Mouse (Mus musculus): ENCODE measurements around the gene Ciao2a. TPM values are rescaled to one million over a fixed set of nuclear protein-coding genes. Genes with fewer than 3 reads are reported as not detected.

Gene Ciao2a
- polyA plus RNA-seq, 1 experiment, result 133 TPM

- no peaks in the 10 kb centered on the region for H3K4me1 ChIP-seq (ENCODE audit: control insufficient read depth, insufficient read depth, low read length)
- TF ChIP-seq POLR2A (IDR thresholded peaks at IDR 0.05; ENCODE audit: borderline replicate concordance, low read depth, low read length), result no peak
- TF ChIP-seq CTCF (IDR thresholded peaks at IDR 0.05; ENCODE audit: low read depth, low read length), result no peak
- H3K4me3 ChIP-seq (ENCODE audit: insufficient read depth, low read length), result no peak overlapping the region
- H3K27ac ChIP-seq (ENCODE audit: insufficient read depth, low read depth, low read length), result no peak overlapping the region
These were observed 47.0 kb downstream of the Ciao2a start for GRCm38 (mm10) chr9:66173316-66173855.

GRCm38 (mm10) chr9:66174985-66175384 is 48.6 kb downstream of the Ciao2a start:
- no peak overlapping the region for H3K4me3 ChIP-seq (ENCODE audit: insufficient read depth, low read length)
- no peak overlapping the region for H3K27ac ChIP-seq (ENCODE audit: insufficient read depth, low read depth, low read length)
- no peaks in the 10 kb centered on the region for H3K4me1 ChIP-seq (ENCODE audit: control insufficient read depth, insufficient read depth, low read length)
- TF ChIP-seq CTCF (IDR thresholded peaks at IDR 0.05; ENCODE audit: low read depth, low read length), result no peak
- no peak for TF ChIP-seq POLR2A (IDR thresholded peaks at IDR 0.05; ENCODE audit: borderline replicate concordance, low read depth, low read length)

DNA sequence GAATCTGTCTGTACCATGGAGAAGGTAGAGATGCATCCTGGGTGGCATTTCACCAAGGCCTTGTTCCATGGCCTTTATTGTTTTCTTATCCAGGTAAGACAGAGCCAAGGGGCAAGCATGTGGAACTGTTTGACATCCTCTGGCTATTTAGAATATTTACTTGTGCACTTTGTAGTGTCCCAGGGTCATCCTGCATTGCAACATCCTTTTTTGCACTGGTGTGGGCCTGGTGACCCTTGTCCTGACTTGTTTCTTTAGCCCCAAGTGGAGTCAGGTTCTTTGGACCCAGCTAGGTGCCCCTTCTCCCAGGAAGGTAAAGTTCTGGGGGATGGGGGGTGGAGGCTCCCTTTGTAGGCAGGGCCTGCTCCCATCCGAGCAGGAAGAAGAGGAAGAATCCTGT is 51.6 kb downstream of the Ciao2a start:
- Histone ChIP-seq H3K4me3 (ENCODE audit: insufficient read depth, low read length) (no peak overlapping the region), H3K4me1 (ENCODE audit: control insufficient read depth, insufficient read depth, low read length) (no peaks in the 10 kb centered on the region), H3K27ac (ENCODE audit: insufficient read depth, low read depth, low read length) (no peak overlapping the region)
- no peak for TF ChIP-seq POLR2A (IDR thresholded peaks at IDR 0.05; ENCODE audit: borderline replicate concordance, low read depth, low read length)
- TF ChIP-seq CTCF (IDR thresholded peaks at IDR 0.05; ENCODE audit: low read depth, low read length), result no peak

DNA sequence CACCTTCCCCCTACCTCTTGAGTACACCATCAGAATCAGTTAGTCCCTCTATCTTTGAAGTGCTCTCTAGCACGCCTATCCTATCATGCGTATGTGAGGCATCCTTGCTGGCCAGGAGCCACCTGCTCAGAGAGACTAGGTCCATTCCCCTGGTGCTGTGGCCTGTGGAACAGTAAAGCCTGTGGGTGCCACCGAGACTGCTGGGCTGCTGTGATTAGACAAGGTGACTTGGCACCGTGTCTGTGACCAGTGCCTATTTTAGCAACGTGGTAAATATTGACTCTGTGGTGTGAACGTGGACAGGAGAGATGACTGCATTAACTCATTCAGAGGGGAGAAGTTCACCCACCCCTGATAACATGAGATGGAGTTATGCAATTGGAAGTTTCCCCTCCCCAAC is 53.4 kb downstream of the Ciao2a start:
- TF ChIP-seq CTCF (IDR thresholded peaks at IDR 0.05; ENCODE audit: low read depth, low read length), result no peak
- TF ChIP-seq POLR2A (IDR thresholded peaks at IDR 0.05; ENCODE audit: borderline replicate concordance, low read depth, low read length), result no peak
- H3K4me1 ChIP-seq (ENCODE audit: control insufficient read depth, insufficient read depth, low read length), result no peaks in the 10 kb centered on the region
- no peak overlapping the region for H3K27ac ChIP-seq (ENCODE audit: insufficient read depth, low read depth, low read length)

DNA sequence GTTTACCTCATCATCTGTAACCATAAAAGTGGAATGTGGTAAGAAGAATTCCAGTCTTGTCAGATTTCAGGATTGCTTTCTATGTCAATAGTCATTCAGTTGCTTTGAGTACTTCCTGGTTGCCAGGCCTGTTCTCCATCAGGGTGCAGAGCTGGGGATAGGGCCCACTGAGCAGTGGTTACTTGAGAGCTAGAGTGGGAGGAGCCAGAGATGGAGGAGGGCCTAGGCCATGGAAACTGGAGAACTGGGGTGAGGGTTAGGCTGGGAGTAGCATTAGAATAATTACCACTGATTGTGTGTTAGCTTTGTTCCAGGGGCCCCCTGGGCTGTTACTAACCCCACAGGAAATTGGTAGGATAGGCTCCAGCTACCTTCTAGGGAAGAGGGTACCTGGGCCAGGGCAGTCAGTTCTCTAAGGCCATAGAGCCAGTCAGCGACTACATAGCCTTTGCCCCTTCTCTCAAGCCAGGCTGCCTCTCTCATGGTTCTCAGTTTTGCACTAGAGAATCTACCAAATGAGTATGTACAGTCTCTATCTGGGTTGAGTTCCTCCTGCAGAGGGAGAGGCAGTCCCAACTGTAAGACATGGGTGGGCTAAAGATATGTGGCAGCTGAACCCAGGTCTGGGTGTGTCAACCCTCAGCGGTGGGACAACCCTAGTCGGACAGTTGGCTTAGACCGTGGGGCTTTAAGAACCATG is 54.9 kb downstream of the Ciao2a start:
- Histone ChIP-seq H3K27ac (ENCODE audit: insufficient read depth, low read depth, low read length) (no peak overlapping the region), H3K4me3 (ENCODE audit: insufficient read depth, low read length) (no peak overlapping the region), H3K4me1 (ENCODE audit: control insufficient read depth, insufficient read depth, low read length) (no peaks in the 10 kb centered on the region)
- TF ChIP-seq POLR2A (IDR thresholded peaks at IDR 0.05; ENCODE audit: borderline replicate concordance, low read depth, low read length), result no peak
- TF ChIP-seq CTCF (IDR thresholded peaks at IDR 0.05; ENCODE audit: low read depth, low read length), result no peak

More for the DNA sequence above, 53.4 kb downstream of the Ciao2a start:
- no peak overlapping the region for H3K4me3 ChIP-seq (ENCODE audit: insufficient read depth, low read length)

DNA sequence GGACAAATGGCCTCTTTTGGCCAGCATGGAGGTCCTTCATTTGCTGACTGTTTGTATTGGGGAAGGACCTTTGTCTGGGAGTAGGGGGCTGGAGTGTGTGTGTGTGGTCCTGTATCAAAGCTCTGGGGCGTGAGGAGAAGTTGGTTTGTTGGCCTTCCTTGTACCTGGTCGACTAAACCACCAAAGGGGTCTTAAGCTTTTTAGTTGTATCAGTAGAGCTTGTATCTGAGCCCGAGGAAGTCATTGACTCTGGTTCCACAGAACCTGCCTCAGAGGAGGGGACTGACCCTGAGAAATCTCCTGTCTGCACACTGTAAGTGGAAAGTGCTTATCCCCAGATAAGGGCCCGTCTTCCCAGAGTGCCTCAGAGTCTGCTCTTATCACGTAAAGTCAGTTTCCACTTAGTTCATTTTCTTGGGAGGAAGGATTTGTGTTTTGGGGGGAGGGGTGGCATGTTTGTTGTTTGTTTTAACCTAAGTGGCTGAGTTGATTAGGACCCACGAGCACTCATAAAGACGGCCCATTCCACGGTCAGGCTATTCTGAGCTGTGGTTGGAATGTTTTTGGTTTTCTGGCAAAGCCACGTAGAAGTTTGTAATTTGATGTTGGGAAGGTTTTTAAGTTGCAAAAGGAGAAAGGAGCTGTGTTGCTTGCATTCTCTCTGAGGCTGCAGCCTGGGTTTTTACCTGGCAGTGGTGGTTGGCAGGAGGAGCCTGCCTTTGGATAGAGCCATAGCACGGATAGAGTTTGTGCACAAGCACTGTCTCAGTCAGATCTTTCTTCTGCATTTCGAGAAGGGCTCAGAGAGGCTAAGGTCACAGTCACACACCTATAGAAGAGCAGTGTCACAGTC is 55.6 kb downstream of the Ciao2a start:
- Histone ChIP-seq H3K4me3 (ENCODE audit: insufficient read depth, low read length) (no peak overlapping the region), H3K27ac (ENCODE audit: insufficient read depth, low read depth, low read length) (no peak overlapping the region), H3K4me1 (ENCODE audit: control insufficient read depth, insufficient read depth, low read length) (no peaks in the 10 kb centered on the region)
- TF ChIP-seq CTCF (IDR thresholded peaks at IDR 0.05; ENCODE audit: low read depth, low read length) (no peak), POLR2A (IDR thresholded peaks at IDR 0.05; ENCODE audit: borderline replicate concordance, low read depth, low read length) (no peak)

DNA sequence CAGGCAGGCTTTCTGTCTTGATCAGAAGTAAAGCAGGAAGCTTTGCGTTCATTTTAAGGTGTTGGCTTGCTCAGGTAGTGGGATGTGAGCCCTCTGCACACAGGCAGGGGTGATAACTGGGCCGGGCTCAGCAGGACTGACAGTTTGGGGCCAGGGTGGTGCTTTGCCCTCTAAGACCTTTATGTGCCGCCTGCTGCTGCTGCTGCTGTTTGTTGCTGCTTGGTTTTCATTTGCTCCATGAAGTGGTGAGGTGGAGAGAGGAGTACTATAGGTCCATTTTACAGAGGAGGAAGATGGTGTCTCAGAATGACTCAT is 56.2 kb downstream of the Ciao2a start:
- no peak overlapping the region for H3K4me3 ChIP-seq (ENCODE audit: insufficient read depth, low read length)
- no peaks in the 10 kb centered on the region for H3K4me1 ChIP-seq (ENCODE audit: control insufficient read depth, insufficient read depth, low read length)
- no peak for TF ChIP-seq CTCF (IDR thresholded peaks at IDR 0.05; ENCODE audit: low read depth, low read length)
- no peak for TF ChIP-seq POLR2A (IDR thresholded peaks at IDR 0.05; ENCODE audit: borderline replicate concordance, low read depth, low read length)
- H3K27ac ChIP-seq (ENCODE audit: insufficient read depth, low read depth, low read length), result no peak overlapping the region

DNA sequence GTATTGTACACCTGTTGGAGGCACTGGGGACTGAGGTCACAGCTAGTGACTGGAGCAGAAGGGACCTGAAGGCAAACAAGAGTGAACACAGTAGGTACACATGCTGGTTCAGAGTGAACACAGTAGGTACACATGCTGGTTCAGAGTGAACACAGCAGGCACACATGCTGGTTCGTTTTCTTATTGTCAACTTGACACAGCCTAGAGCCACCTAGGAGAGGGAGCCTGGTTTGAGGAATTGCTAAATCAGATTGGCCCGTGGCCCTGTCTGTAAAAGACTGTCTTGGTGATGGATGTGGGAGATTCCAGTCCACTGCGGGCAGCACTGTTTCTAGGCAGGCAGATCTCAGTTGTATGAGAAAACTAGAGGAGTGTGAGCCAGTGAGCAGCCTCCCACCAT is 56.6 kb downstream of the Ciao2a start:
- H3K4me3 ChIP-seq (ENCODE audit: insufficient read depth, low read length), result no peak overlapping the region
- no peak overlapping the region for H3K27ac ChIP-seq (ENCODE audit: insufficient read depth, low read depth, low read length)
- TF ChIP-seq POLR2A (IDR thresholded peaks at IDR 0.05; ENCODE audit: borderline replicate concordance, low read depth, low read length), result no peak
- TF ChIP-seq CTCF (IDR thresholded peaks at IDR 0.05; ENCODE audit: low read depth, low read length), result no peak
- H3K4me1 ChIP-seq (ENCODE audit: control insufficient read depth, insufficient read depth, low read length), result no peaks in the 10 kb centered on the region

DNA sequence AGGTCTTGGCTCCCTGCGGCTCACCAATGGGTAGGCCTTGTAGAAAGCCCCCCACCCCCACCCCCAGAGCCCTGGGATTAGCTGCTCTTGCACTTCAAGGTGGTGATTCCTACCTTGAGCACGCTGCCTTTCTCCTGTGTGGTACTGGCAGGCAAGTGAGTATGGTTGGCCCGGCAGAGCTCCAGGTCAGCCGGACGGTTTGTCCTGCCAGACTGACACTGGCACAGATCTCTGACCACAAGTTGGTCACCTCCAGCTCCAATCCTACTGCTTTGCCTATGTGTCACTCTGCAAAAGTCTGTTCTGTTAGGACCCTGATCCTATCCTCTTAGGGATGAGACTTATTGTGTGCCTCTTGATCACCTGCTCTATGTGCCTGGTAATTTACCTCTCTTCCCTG is 58.2 kb downstream of the Ciao2a start:
- H3K4me1 ChIP-seq (ENCODE audit: control insufficient read depth, insufficient read depth, low read length), result no peaks in the 10 kb centered on the region
- no peak overlapping the region for H3K4me3 ChIP-seq (ENCODE audit: insufficient read depth, low read length)
- TF ChIP-seq CTCF (IDR thresholded peaks at IDR 0.05; ENCODE audit: low read depth, low read length), result no peak
- no peak for TF ChIP-seq POLR2A (IDR thresholded peaks at IDR 0.05; ENCODE audit: borderline replicate concordance, low read depth, low read length)
- H3K27ac ChIP-seq (ENCODE audit: insufficient read depth, low read depth, low read length), result no peak overlapping the region

GRCm38 (mm10) chr9:66186426-66186825 is 60.0 kb downstream of the Ciao2a start:
- H3K4me1 ChIP-seq (ENCODE audit: control insufficient read depth, insufficient read depth, low read length), result no peaks in the 10 kb centered on the region
- no peak overlapping the region for H3K4me3 ChIP-seq (ENCODE audit: insufficient read depth, low read length)
- H3K27ac ChIP-seq (ENCODE audit: insufficient read depth, low read depth, low read length), result no peak overlapping the region
- TF ChIP-seq CTCF (IDR thresholded peaks at IDR 0.05; ENCODE audit: low read depth, low read length) (no peak), POLR2A (IDR thresholded peaks at IDR 0.05; ENCODE audit: borderline replicate concordance, low read depth, low read length) (no peak)

Other genes with a start within 250 kb of the Ciao2a start
- gene Pclaf, start 236.4 kb upstream of the Ciao2a start, polyA plus RNA-seq (2012; ENCODE audit: insufficient read depth, insufficient read length, missing spikeins), result 60.9 and 62.4 TPM in 2 replicates
- gene Trip4, start 217.8 kb upstream of the Ciao2a start, polyA plus RNA-seq (2012; ENCODE audit: insufficient read depth, insufficient read length, missing spikeins), result 20.2 and 21.2 TPM in 2 replicates
- 18.7 and 19.3 TPM in 2 replicates for gene Csnk1g1, start 217.7 kb upstream of the Ciao2a start, polyA plus RNA-seq (2012; ENCODE audit: insufficient read depth, insufficient read length, missing spikeins)
- 274 and 288 TPM in 2 replicates for gene Ppib, start 66.4 kb upstream of the Ciao2a start, polyA plus RNA-seq (2012; ENCODE audit: insufficient read depth, insufficient read length, missing spikeins)
- 0.28 and 0.32 TPM in 2 replicates for gene Snx22, start 56.9 kb upstream of the Ciao2a start, polyA plus RNA-seq (2012; ENCODE audit: insufficient read depth, insufficient read length, missing spikeins)
- 117 and 141 TPM in 2 replicates for gene Snx1, start within 50 bp of the Ciao2a start, polyA plus RNA-seq (2012; ENCODE audit: insufficient read depth, insufficient read length, missing spikeins)
- gene Dapk2, start 31.6 kb downstream of the Ciao2a start, polyA plus RNA-seq (2012; ENCODE audit: insufficient read depth, insufficient read length, missing spikeins), result not detected in 2 replicates
- gene Herc1, start 223.8 kb downstream of the Ciao2a start, polyA plus RNA-seq (2012; ENCODE audit: insufficient read depth, insufficient read length, missing spikeins), result 37.4 and 45.5 TPM in 2 replicates